Mouse (Mus musculus) hindbrain, postnatal 0 days (tissue): Measurements from ENCODE around the gene Adgrl4. TPM values are rescaled to one million over a fixed set of nuclear protein-coding genes. Genes with fewer than 3 reads are reported as not detected.

Experiments used
- ATAC-seq: fragments of 200-750 bp; cut with Nextera tagmentation; 2 replicates; pipeline ENCODE4 v1.8.0; 2017; ENCODE audit warnings: mild to moderate bottlenecking, moderate TSS enrichment, moderate library complexity
- DNase-seq: peaks from one replicate; pipeline ENCODE4 v3.0.0-alpha.2; 2015; ENCODE audit warnings: low spot score
- H3K27ac ChIP-seq: fragments of 300-500 bp; sonication (generic); 2 replicates; pipeline ENCODE4 v1.5.1; 2014; ENCODE audit warnings: mild to moderate bottlenecking
- H3K27me3 ChIP-seq: fragments of 300-500 bp; sonication (generic); 2 replicates; pipeline ENCODE4 v1.6.1; 2014; ENCODE audit warnings: low read length, mixed read lengths; ENCODE audit not compliant: insufficient read depth
- H3K36me3 ChIP-seq: fragments of 300-500 bp; sonication (generic); 2 replicates; pipeline ENCODE4 v1.6.1; 2014; ENCODE audit warnings: low read length, mixed read lengths; ENCODE audit not compliant: insufficient read depth
- H3K4me1 ChIP-seq: fragments of 300-500 bp; sonication (generic); 2 replicates; pipeline ENCODE4 v1.6.1; 2014; ENCODE audit warnings: antibody characterized with exemption, low read length, mixed read lengths; ENCODE audit not compliant: insufficient read depth
- H3K4me2 ChIP-seq: fragments of 300-500 bp; sonication (generic); 2 replicates; pipeline ENCODE4 v1.6.1; 2014; ENCODE audit warnings: low read depth, mild to moderate bottlenecking, low read length, moderate library complexity, mixed read lengths
- H3K4me3 ChIP-seq: fragments of 300-500 bp; sonication (generic); 2 replicates; pipeline ENCODE4 v1.5.1; 2014; ENCODE audit warnings: low read length
- H3K9ac ChIP-seq: fragments of 300-500 bp; sonication (generic); replicated peaks from 2 replicates; pipeline ENCODE4 v1.6.1; 2014; ENCODE audit warnings: mild to moderate bottlenecking, low read length, moderate library complexity, mixed read lengths
- H3K9me3 ChIP-seq: fragments of 300-500 bp; sonication (generic); 2 replicates; pipeline ENCODE4 v1.6.1; 2016; ENCODE audit warnings: low read length, mixed read lengths
- CTCF ChIP-seq: IDR thresholded peaks from 2 replicates; pipeline ENCODE4 v1.5.1; 2016; ENCODE audit warnings: antibody characterized with exemption, control low read depth, low read depth
- WGBS: fragments of 180-500 bp; shearing (Covaris S2); extraction: QIAGEN DNeasy Blood & Tissue Kit; methylation state at CpG from one replicate; pipeline ENCODE4 v1.1.7; 2014; 5-methylcytosine and 5-hydroxymethylcytosine counted together
- polyA plus RNA-seq: library from polyadenylated mRNA; unstranded; fragments of >200 nt; fragmentation: Nextera tagmentation; extraction: Ambion mirVana; gene quantifications from 2 replicates; pipeline ENCODE4 v1.2.1, GENCODE M21; 2015
- total RNA-seq: library from RNA; depleted of rRNA; stranded (reverse); fragments of >200 nt; gene quantifications from 2 replicates; pipeline ENCODE4 v1.2.3, GENCODE M21; 2014

The Adgrl4 gene
- total and polyA plus RNA-seq, 2 experiments from 2014 or later: 9.9 to 27.6 TPM

GRCm38 (mm10) chr3:151465215-151465614, 27.5 kb downstream of the Adgrl4 start:
- Histone ChIP-seq H3K4me2 (no peak overlapping the region), H3K4me1 (no peaks in the 10 kb centered on the region), H3K27me3 (no peaks in the 10 kb centered on the region), H3K36me3 (no peaks in the 10 kb centered on the region), H3K9me3 (no peaks in the 10 kb centered on the region), H3K9ac (no peak overlapping the region), H3K4me3 (no peak overlapping the region), H3K27ac (no peak overlapping the region)
- no peak for DNase-seq
- ATAC-seq: no peak
- 52% methylated on average over 4 of the region's 4 CpGs for WGBS
- no peak for TF ChIP-seq CTCF

GRCm38 (mm10) chr3:151488853-151489252, 51.2 kb downstream of the Adgrl4 start:
- TF ChIP-seq CTCF: no peak
- H3K9ac ChIP-seq: no peak overlapping the region
- no peaks in the 10 kb centered on the region for H3K36me3 ChIP-seq
- no peaks in the 10 kb centered on the region for H3K4me1 ChIP-seq
- H3K4me2 ChIP-seq: no peak overlapping the region
- WGBS: 95% methylated on average over 4 of the region's 4 CpGs
- no peak for ATAC-seq
- no peak overlapping the region for H3K27ac ChIP-seq
- DNase-seq: no peak
- no peaks in the 10 kb centered on the region for H3K9me3 ChIP-seq
- H3K27me3 ChIP-seq: no peaks in the 10 kb centered on the region
- no peak overlapping the region for H3K4me3 ChIP-seq

GRCm38 (mm10) chr3:151505606-151506005, 67.9 kb downstream of the Adgrl4 start:
- WGBS: 98% methylated on average over 3 of the region's 3 CpGs
- H3K27me3 ChIP-seq: no peaks in the 10 kb centered on the region
- H3K4me3 ChIP-seq: no peak overlapping the region
- no peaks in the 10 kb centered on the region for H3K9me3 ChIP-seq
- no peaks in the 10 kb centered on the region for H3K4me1 ChIP-seq
- DNase-seq (no peak), ATAC-seq (no peak)
- H3K36me3 ChIP-seq: no peaks in the 10 kb centered on the region
- TF ChIP-seq CTCF: no peak
- no peak overlapping the region for H3K9ac ChIP-seq
- H3K4me2 ChIP-seq: no peak overlapping the region
- H3K27ac ChIP-seq: no peak overlapping the region

GRCm38 (mm10) chr3:151511184-151511583, 73.5 kb downstream of the Adgrl4 start:
- no peak overlapping the region for H3K9ac ChIP-seq
- H3K4me3 ChIP-seq: no peak overlapping the region
- TF ChIP-seq CTCF: no peak
- no peak overlapping the region for H3K27ac ChIP-seq
- no peaks in the 10 kb centered on the region for H3K36me3 ChIP-seq
- H3K4me1 ChIP-seq: no peaks in the 10 kb centered on the region
- WGBS: 89% methylated on average over 5 of the region's 5 CpGs
- H3K27me3 ChIP-seq: no peaks in the 10 kb centered on the region
- no peak for ATAC-seq
- H3K4me2 ChIP-seq: no peak overlapping the region
- no peaks in the 10 kb centered on the region for H3K9me3 ChIP-seq
- no peak for DNase-seq

- TF ChIP-seq CTCF: no peak
- H3K36me3 ChIP-seq: no peaks in the 10 kb centered on the region
- H3K4me2 ChIP-seq: no peak overlapping the region
- WGBS: 91% methylated on average over 3 of the region's 3 CpGs
- H3K4me1 ChIP-seq: no peaks in the 10 kb centered on the region
- H3K4me3 ChIP-seq: no peak overlapping the region
- H3K27ac ChIP-seq: no peak overlapping the region
- no peaks in the 10 kb centered on the region for H3K27me3 ChIP-seq
- H3K9ac ChIP-seq: no peak overlapping the region
- DNase-seq (no peak), ATAC-seq (no peak)
- H3K9me3 ChIP-seq: no peaks in the 10 kb centered on the region
These were observed 109.5 kb downstream of the Adgrl4 start for GRCm38 (mm10) chr3:151547182-151547581.

GRCm38 (mm10) chr3:151551002-151551401, 113.3 kb downstream of the Adgrl4 start:
- no peaks in the 10 kb centered on the region for H3K4me1 ChIP-seq
- ATAC-seq (no peak), DNase-seq (no peak)
- no peaks in the 10 kb centered on the region for H3K27me3 ChIP-seq
- no peak overlapping the region for H3K27ac ChIP-seq
- no peak overlapping the region for H3K4me2 ChIP-seq
- 42% methylated on average over 5 of the region's 5 CpGs for WGBS
- H3K9ac ChIP-seq: no peak overlapping the region
- H3K4me3 ChIP-seq: no peak overlapping the region
- no peaks in the 10 kb centered on the region for H3K9me3 ChIP-seq
- no peaks in the 10 kb centered on the region for H3K36me3 ChIP-seq
- no peak for TF ChIP-seq CTCF

GRCm38 (mm10) chr3:151556635-151557034, 118.9 kb downstream of the Adgrl4 start:
- no peaks in the 10 kb centered on the region for H3K9me3 ChIP-seq
- no peak for DNase-seq
- no peak for ATAC-seq
- H3K4me2 ChIP-seq: no peak overlapping the region
- no peaks in the 10 kb centered on the region for H3K4me1 ChIP-seq
- no peak overlapping the region for H3K27ac ChIP-seq
- H3K4me3 ChIP-seq: no peak overlapping the region
- no peaks in the 10 kb centered on the region for H3K36me3 ChIP-seq
- no peak for TF ChIP-seq CTCF
- H3K9ac ChIP-seq: no peak overlapping the region
- 78% methylated on average over 2 of the region's 2 CpGs for WGBS
- no peaks in the 10 kb centered on the region for H3K27me3 ChIP-seq
